Mouse (Mus musculus): ENCODE results near the gene Cerk. TPM values are rescaled to one million over a fixed set of nuclear protein-coding genes. Genes with fewer than 3 reads are reported as not detected.

Gene Cerk
- total RNA-seq, 2 experiments from 2014 or later: 39.1 to 40.2 TPM

Other genes with a start within 250 kb of the Cerk start
- 10 to 100 TPM; 20.0 to 21.3 TPM for gene Celsr1, start 152.4 kb downstream of the Cerk start, total RNA-seq (2021)
- 10 to 100 TPM; 30.1 to 33.6 TPM for gene Gramd4, start 128.4 kb downstream of the Cerk start, total RNA-seq (2021)
- 10 to 100 TPM; 16.5 to 20.6 TPM for gene Tbc1d22a, start 28.3 kb upstream of the Cerk start, total RNA-seq (2021)